Mouse (Mus musculus): ENCODE data around the gene Wdr44. TPM values are rescaled to one million over a fixed set of nuclear protein-coding genes. Genes with fewer than 3 reads are reported as not detected.
"Not testable (repeated sequence)": the region's sequence is repeated elsewhere in the genome, so short reads cannot be mapped to it uniquely, and the experiment has no call there.

The Wdr44 gene
- total RNA-seq, 4 experiments from 2014 or later = 21.5 to 27.3 (median 24.3) TPM

DNA sequence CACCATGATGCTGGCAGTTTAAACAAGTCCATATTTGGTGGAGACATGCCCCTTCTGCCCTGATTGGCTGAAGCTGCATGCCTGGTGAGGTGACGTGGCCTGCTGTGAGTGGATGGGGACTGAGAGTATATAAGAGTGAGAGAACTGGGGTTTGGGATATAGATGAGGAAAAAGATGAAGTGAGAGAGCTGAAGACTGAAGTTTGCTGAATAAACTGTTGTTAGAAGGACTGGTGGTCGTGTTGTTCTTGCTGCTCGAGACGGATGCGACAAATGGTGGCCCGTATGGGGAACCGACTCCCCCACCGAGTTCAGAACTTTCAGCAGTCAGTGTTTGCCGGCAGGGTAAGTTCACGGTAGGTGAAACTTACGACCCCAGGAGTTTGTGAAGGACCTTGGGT is 140.9 kb downstream of the Wdr44 start:
- DNase-seq (ENCODE audit: low spot score in 2 of 2) = not testable (repeated sequence)

DNA sequence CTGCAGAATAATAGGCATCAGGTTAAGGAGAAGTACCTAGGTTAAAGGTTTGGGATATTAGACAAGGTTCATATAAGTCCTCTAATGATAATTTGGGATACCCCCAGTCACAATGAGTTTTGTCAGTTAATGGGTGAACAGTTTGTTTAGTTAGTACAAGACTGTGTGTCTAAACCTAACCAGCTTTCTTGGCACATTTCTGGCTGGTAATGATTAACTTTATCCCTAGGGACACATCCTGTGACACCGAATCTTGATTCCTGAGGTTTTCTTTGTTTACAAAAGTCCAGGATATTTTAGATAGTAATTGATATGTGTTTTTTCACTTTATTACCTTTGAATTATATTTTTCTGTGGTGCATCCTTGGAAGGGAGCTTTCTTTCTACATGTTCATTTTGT is 148.1 kb downstream of the Wdr44 start:
- DNase-seq (ENCODE audit: low spot score in 2 of 2) = no peak

Other genes with a start within 250 kb of the Wdr44 start
- gene Gm4907, start 189.5 kb downstream of the Wdr44 start, total RNA-seq (2022) = not detected